Mouse (Mus musculus) megakaryocyte, embryonic 14.5 days (primary cell): Measurements from ENCODE around the gene Dao.

Experiments
- FLI1 ChIP-seq: IDR thresholded peaks from 2 replicates; pipeline ENCODE4 v1.6.1; 2012; ENCODE audit warnings: low read length, inconsistent platforms, mixed read lengths
- GATA1 ChIP-seq: IDR thresholded peaks from 3 replicates; pipeline ENCODE4 v1.6.1; 2012; ENCODE audit warnings: mixed read lengths, low read length, inconsistent platforms, borderline replicate concordance

DNA sequence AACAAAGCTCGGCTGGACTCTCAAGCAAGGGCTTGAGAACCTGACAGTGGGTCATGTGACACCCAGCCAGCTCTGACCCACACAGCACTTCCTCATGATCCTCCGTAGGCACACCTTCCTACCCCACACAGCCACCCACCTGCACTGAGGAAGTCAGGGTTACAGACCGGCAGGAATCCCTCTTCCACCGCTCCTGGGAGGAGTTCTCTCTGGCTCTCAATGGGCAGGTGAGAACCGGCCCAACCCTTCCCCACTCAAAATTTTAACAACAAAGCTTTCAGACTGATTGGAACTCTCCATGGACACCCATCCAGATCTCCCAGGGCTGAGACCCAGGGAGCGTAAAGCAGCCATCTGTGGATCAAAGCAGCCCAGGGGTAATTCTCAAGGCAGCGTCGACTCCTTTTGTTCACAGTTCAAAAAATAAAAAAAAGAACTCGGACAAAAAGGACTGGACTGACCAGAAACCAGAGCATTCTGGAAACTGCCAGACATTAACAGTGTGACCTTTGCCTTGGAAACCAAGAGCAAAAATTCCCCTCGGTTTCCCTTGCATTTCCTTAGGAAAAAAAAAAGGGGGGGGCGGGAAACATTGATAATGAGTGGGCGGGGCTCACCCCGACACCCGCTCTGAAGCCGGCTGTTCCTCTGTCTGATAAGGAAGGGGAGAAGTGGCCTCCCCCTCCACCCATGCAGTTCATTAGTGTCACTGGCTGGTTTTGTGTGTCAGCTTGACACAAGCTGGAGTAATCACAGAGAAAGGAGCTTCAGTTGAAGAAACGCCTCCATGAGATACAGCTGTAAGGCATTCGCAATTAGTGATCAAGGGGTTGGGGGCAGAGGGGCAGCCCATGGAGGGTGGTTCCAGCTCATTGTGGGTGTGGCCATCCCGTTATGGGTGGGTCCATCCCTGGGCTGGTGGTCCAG lies 30.7 kb upstream of the Dao start:
- no peak for TF ChIP-seq GATA1
- no peak for TF ChIP-seq FLI1
